Mouse (Mus musculus) heart, embryonic 13.5 days (tissue): Measurements from ENCODE around the gene Ctdnep1. TPM values are rescaled to one million over a fixed set of nuclear protein-coding genes. Genes with fewer than 3 reads are reported as not detected.

ENCODE experiments used
- ATAC-seq: fragments of 200-750 bp; cut with Nextera tagmentation; 2 replicates; pipeline ENCODE4 v1.8.0; 2017; ENCODE audit warnings: moderate TSS enrichment; ENCODE audit not compliant: insufficient number of reproducible peaks, low FRiP score, low TSS enrichment; ENCODE audit errors: extremely low read depth
- H3K27ac ChIP-seq: fragments of 300-500 bp; sonication (generic); replicated peaks from 2 replicates; pipeline ENCODE4 v1.5.1; 2015; ENCODE audit warnings: moderate library complexity, mild to moderate bottlenecking, inconsistent platforms
- H3K27me3 ChIP-seq: fragments of 300-500 bp; sonication (generic); replicated peaks from 2 replicates; pipeline ENCODE4 v1.6.1; 2015; ENCODE audit warnings: mild to moderate bottlenecking, inconsistent platforms
- H3K36me3 ChIP-seq: fragments of 300-500 bp; sonication (generic); 2 replicates; pipeline ENCODE4 v1.6.1; 2015; ENCODE audit warnings: mild to moderate bottlenecking, inconsistent platforms
- H3K4me1 ChIP-seq: fragments of 300-500 bp; sonication (generic); 2 replicates; pipeline ENCODE4 v1.6.1; 2015; ENCODE audit warnings: inconsistent platforms
- H3K4me2 ChIP-seq: fragments of 300-500 bp; sonication (generic); 2 replicates; pipeline ENCODE4 v1.6.1; 2015; ENCODE audit warnings: inconsistent platforms, mild to moderate bottlenecking, moderate library complexity
- H3K4me3 ChIP-seq: fragments of 300-500 bp; sonication (generic); 2 replicates; pipeline ENCODE4 v1.5.1; 2015; ENCODE audit warnings: moderate library complexity, mild to moderate bottlenecking, inconsistent platforms
- H3K9ac ChIP-seq: fragments of 300-500 bp; sonication (generic); 2 replicates; pipeline ENCODE4 v1.6.1; 2015; ENCODE audit warnings: inconsistent platforms, mild to moderate bottlenecking, moderate library complexity
- H3K9me3 ChIP-seq: fragments of 300-500 bp; sonication (generic); 2 replicates; pipeline ENCODE4 v1.6.1; 2016; ENCODE audit warnings: inconsistent platforms
- WGBS: fragments of 180-500 bp; shearing (Covaris S2); methylation state at CpG from one replicate; pipeline ENCODE4 v1.1.7; 2015; ENCODE audit warnings: mixed read lengths; 5-methylcytosine and 5-hydroxymethylcytosine counted together
- polyA plus RNA-seq: library from polyadenylated mRNA; unstranded; fragments of >200 nt; fragmentation: Nextera tagmentation; extraction: Ambion mirVana; gene quantifications from 2 replicates; pipeline ENCODE4 v1.2.1, GENCODE M21; 2015

The Ctdnep1 gene
- polyA plus RNA-seq, 1 experiment from 2014 or later = 21.0 TPM

DNA sequence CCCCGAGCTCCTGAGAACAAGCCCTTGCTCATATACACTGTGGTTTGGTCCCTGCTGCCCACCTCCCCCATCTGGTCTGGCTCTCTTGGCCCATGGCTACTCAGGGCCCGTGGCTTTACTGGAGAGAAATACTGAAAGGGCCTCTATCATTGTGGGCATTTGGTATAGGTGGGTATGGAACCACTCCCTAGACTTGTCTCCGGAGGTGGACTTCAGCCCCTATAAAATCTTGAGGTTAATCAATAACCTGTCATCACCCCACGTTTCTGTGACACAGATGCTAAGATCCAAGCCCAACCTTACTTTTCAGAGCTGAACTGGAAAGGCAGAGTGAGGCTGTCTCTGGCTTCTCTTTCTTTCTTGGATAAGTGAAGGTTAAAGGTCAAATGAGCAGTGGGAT lies 12.2 kb upstream of the Ctdnep1 start:
- Histone ChIP-seq H3K4me2 (no peak overlapping the region), H3K27me3 (peaks cover 45% of the 10 kb centered on the region), H3K9me3 (no peaks in the 10 kb centered on the region), H3K9ac (no peak overlapping the region), H3K27ac (no peak overlapping the region), H3K4me1 (peaks cover 20% of the 10 kb centered on the region), H3K4me3 (no peak overlapping the region), H3K36me3 (peaks cover 58% of the 10 kb centered on the region)
- no peak for ATAC-seq
- WGBS = 78% methylated on average over 4 of the region's 4 CpGs

DNA sequence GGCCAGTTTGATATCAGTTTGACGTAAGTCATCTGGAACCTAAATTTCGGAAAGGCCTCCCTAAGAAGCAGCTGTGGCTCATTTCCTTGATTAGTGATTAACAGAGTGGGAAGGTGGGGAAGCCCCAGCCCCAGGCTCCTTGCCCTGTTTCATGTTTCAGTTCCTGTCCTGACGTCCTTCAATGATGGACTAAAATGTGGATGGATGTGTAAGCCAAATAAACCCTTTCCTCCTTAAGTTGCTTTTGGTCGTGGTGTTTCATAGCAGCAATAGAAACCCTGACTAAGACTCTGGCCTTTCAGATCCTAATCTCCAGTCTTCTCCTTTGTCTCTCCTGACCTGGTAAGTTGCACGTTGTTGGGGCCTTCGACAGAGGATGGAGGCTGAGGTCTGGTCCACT lies 10.7 kb upstream of the Ctdnep1 start:
- WGBS = 85% methylated on average over 6 of the region's 6 CpGs
- H3K9ac ChIP-seq = no peak overlapping the region
- H3K27me3 ChIP-seq = peaks cover 31% of the 10 kb centered on the region
- H3K4me2 ChIP-seq = no peak overlapping the region
- H3K9me3 ChIP-seq = no peaks in the 10 kb centered on the region
- peaks cover 17% of the 10 kb centered on the region for H3K4me1 ChIP-seq
- ATAC-seq = no peak
- H3K4me3 ChIP-seq = no peak overlapping the region
- H3K27ac ChIP-seq = no peak overlapping the region
- peaks cover 73% of the 10 kb centered on the region for H3K36me3 ChIP-seq

DNA sequence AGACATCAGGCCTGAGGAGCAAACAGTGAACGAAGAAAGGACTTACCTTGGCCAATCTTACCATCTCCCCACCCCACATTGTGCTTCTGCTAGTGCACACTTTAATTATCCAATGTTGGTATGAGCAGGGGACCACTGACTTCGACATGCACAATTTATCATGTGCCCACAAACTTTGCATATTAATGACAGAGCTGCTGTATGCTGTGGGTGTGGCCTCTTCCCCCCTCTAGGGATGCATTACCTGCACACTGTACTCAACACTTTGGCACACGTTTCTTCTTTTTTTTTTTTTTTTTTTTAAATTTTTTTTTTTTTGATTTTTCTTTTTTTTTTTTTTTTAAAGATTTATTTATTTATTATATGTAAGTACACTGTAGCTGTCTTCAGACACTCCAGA lies 10.2 kb upstream of the Ctdnep1 start:
- peaks cover 78% of the 10 kb centered on the region for H3K36me3 ChIP-seq
- no peak overlapping the region for H3K4me3 ChIP-seq
- H3K27ac ChIP-seq = no peak overlapping the region
- H3K4me1 ChIP-seq = peaks cover 13% of the 10 kb centered on the region
- no peaks in the 10 kb centered on the region for H3K9me3 ChIP-seq
- no peak overlapping the region for H3K9ac ChIP-seq
- WGBS = 85% methylated on average over 3 of the region's 3 CpGs
- no peak for ATAC-seq
- no peak overlapping the region for H3K4me2 ChIP-seq
- H3K27me3 ChIP-seq = peaks cover 25% of the 10 kb centered on the region

DNA sequence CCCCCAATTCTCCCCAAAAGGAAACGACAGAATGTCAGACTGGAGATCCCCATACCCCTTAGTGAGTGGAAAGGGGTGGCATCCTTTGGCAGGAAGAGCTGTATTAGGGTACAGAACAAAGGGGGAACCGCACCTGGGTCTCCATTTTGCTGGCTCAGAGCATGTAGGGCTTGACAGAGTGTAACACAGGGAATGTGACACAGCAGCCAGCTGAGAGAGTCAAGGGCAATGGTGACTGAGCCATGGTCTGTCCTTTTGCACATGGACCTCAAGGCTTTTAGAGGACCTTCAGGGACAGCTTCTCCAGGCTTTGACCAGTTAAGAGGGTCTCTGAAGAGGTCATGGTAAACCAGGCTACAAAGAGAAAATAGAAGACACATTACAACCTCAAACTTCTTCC lies 6.0 kb upstream of the Ctdnep1 start:
- Histone ChIP-seq H3K9me3 (no peaks in the 10 kb centered on the region), H3K27ac (no peak overlapping the region), H3K36me3 (peaks cover 88% of the 10 kb centered on the region), H3K9ac (no peak overlapping the region), H3K27me3 (no peaks in the 10 kb centered on the region), H3K4me3 (no peak overlapping the region), H3K4me2 (no peak overlapping the region), H3K4me1 (peaks cover 10% of the 10 kb centered on the region)
- ATAC-seq = no peak
- WGBS = 93% methylated on average over 2 of the region's 2 CpGs

DNA sequence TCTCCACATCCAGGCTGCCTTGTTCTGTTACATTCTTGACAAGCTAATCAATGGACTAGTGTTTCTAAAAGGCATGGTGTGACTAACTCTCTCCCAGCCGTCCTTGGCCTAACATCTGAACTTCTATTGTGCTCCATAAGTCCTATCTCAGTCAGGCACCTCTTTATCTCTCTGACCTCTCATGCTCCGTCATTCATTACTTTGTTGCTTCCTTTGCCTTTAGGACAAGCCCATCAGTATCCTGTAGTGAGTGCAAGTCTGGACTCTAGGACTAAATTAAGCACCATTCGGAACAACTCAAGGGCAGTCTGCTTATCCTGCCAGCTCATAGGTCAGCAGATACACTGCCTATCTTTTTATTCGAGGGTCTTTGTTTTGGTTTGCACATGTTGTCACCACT lies 4.7 kb upstream of the Ctdnep1 start:
- Histone ChIP-seq H3K9ac (no peak overlapping the region), H3K27me3 (no peaks in the 10 kb centered on the region), H3K4me3 (no peak overlapping the region), H3K27ac (no peak overlapping the region), H3K36me3 (peaks cover 76% of the 10 kb centered on the region), H3K4me1 (peaks cover 10% of the 10 kb centered on the region), H3K4me2 (no peak overlapping the region), H3K9me3 (no peaks in the 10 kb centered on the region)
- 42% methylated on average over 4 of the region's 4 CpGs for WGBS
- ATAC-seq = no peak

DNA sequence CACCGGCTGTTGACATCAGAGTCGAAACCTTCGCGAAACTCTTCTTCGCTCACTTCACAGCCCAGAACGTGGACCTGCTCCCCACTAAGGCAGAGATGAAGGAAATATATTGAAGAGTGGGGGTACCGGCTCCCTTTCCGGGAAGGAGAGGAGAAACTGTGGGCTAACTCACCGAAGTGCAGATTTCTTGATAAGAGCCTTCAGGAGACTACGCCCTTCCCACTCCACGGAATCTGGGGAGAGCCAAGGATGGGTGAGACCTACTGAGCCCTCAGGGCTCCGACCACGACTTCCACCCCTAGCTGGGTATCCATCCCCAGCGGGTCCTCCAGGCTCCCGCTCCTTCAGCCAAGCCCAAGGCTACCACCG lies 1.1 kb upstream of the Ctdnep1 start:
- H3K27ac ChIP-seq = peak overlapping the region; percentile 99
- H3K27me3 ChIP-seq = no peaks in the 10 kb centered on the region
- peak overlapping the region; percentile 87 for H3K4me2 ChIP-seq
- H3K9ac ChIP-seq = peak overlapping the region; percentile 100
- ATAC-seq = no peak
- peaks cover 35% of the 10 kb centered on the region for H3K4me1 ChIP-seq
- peaks cover 54% of the 10 kb centered on the region for H3K36me3 ChIP-seq
- H3K4me3 ChIP-seq = peak overlapping the region; percentile 100
- WGBS = 3% methylated on average over 16 of the region's 16 CpGs
- no peaks in the 10 kb centered on the region for H3K9me3 ChIP-seq

DNA sequence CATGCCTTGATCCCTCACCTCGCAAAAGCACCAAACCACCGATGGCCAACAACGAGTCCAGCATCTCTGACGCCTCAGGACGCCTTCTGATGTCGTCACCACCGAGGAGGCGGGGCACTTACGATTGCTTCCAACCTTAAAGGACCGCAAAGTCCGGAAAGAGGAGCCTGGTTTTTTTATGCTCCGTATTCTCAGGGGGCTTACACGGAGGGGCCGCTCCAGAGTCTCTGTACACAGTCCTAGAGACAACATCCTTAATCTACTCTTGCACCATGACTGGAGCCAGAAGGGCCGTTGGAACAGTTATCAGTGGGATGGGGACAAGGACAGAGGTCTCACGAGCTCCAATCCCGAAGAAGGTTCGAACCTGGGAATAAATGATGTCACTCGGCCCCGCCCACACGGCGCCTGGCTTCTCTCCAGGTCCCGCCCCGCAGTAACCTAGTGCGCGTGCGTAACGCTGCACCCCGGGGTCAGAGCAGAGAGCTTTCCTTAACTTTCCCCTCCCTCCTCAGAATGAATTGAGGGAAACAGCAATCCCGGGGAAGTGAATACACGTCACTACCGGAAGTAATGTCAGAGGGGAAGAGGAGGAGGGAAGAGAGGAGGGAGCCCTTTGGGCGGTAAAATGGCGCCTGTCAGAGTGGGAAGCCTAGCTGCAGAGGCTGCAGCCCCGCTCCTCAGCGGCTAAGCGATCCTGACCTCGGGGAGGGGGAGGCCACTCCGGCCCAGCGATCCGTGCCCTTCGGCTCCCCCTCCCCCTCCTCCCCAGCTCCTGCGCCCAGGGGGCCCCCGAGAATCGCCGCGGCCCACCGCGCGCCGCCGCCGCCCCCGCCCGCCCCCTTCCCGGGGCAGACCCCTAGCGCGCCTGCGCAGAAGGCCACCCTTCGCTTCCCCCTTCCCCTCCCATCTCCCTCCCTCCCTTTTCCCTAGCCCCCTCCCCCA lies 488 bp upstream of the Ctdnep1 start:
- peak overlapping the region; percentile 100 for H3K9ac ChIP-seq
- H3K4me3 ChIP-seq = peak overlapping the region; percentile 100
- peak overlapping the region; percentile 99 for H3K27ac ChIP-seq
- no peaks in the 10 kb centered on the region for H3K9me3 ChIP-seq
- peaks cover 35% of the 10 kb centered on the region for H3K4me1 ChIP-seq
- ATAC-seq = peak; percentile 90
- peaks cover 54% of the 10 kb centered on the region for H3K36me3 ChIP-seq
- no peaks in the 10 kb centered on the region for H3K27me3 ChIP-seq
- H3K4me2 ChIP-seq = peak overlapping the region; percentile 87
- under 1% methylated on average over 43 of the region's 60 CpGs for WGBS

DNA sequence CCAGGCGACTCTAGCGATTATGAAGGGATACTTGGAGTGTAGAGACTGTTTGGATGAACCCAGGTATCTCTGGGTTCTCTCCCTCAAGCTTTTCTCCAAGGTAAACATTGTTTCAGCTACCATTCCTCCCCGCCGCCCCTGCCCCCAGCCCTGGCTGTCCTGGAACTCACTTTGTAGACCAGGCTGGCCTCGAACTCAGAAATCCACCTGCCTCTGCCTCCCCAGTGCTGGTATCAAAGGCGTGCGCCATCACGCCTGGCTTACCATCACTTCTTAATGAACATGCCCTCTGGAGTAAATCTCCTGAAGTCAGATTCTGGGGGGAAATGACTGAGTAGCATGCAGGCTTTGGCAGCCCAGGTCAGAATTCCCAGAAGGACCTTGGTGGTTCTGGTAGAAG lies 1.3 kb downstream of the Ctdnep1 start, which contains the start of gene Elp5:
Gene Elp5 (minus strand): TSS at position 293 of the 400 bp plus-strand sequence.
- peaks cover 54% of the 10 kb centered on the region for H3K36me3 ChIP-seq
- WGBS = 47% methylated on average over 8 of the region's 8 CpGs
- H3K4me1 ChIP-seq = peaks cover 35% of the 10 kb centered on the region
- peak within 1 kb of the TSS; percentile 87 for H3K4me2 ChIP-seq
- no peak for ATAC-seq
- H3K9me3 ChIP-seq = no peaks in the 10 kb centered on the region
- no peaks in the 10 kb centered on the region for H3K27me3 ChIP-seq
- peak within 1 kb of the TSS; percentile 99 for H3K27ac ChIP-seq
- H3K9ac ChIP-seq = peak within 1 kb of the TSS; percentile 100
- peak within 1 kb of the TSS; percentile 100 for H3K4me3 ChIP-seq

DNA sequence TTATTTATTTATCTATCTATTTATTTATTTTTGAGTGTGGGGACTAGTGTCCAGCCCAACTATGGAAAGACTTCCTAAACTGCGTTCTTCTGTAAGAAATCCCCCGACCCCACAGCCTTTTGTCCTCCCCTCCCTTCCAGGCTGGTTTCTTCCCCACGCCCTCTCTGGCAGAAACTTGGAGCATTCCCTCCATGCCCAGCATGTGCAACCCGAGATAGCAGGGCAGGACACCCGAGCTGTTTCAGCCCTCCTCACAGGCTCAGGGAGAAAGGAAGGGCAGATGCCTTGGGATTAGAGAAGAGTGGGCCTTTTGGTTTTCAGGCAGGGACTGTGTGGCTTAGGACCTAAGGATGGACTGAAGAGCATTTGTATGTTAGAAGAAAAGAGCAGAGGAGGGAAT lies 1.9 kb downstream of the Ctdnep1 start:
- Histone ChIP-seq H3K4me1 (peaks cover 35% of the 10 kb centered on the region), H3K9ac (peak overlapping the region; percentile 100), H3K4me2 (peak overlapping the region; percentile 87), H3K4me3 (peak overlapping the region; percentile 100), H3K9me3 (no peaks in the 10 kb centered on the region), H3K27ac (peak overlapping the region; percentile 99), H3K27me3 (no peaks in the 10 kb centered on the region), H3K36me3 (peaks cover 54% of the 10 kb centered on the region)
- 17% methylated on average over 5 of the region's 5 CpGs for whole genome bisulfite sequencing
- ATAC-seq = no peak

DNA sequence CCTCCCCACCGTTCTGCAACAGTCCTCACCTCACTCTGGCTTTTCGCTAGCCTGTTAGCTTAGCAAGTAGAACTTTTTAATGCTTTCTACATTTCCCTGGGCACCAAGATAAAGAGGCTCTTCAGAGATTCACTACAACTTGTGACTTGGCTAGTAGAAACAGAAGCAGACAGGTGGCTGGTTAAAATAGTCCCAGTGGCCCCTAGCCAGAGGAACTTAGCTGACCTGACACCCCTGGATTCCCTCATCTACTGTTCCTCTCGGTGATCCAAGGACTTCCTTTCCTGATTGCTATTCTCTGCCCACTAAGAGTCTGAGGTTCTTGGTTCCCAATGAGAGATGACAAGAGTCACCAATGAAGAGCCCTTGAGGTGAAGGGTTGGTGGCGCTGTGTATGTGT lies 2.4 kb downstream of the Ctdnep1 start:
- Histone ChIP-seq H3K4me2 (peak overlapping the region; percentile 87), H3K27ac (peak overlapping the region; percentile 99), H3K27me3 (no peaks in the 10 kb centered on the region), H3K4me3 (peak overlapping the region; percentile 100), H3K4me1 (peaks cover 35% of the 10 kb centered on the region), H3K9ac (peak overlapping the region; percentile 100), H3K36me3 (peaks cover 54% of the 10 kb centered on the region), H3K9me3 (no peaks in the 10 kb centered on the region)
- no peak for ATAC-seq
- WGBS = 75% methylated on average over 4 of the region's 4 CpGs

DNA sequence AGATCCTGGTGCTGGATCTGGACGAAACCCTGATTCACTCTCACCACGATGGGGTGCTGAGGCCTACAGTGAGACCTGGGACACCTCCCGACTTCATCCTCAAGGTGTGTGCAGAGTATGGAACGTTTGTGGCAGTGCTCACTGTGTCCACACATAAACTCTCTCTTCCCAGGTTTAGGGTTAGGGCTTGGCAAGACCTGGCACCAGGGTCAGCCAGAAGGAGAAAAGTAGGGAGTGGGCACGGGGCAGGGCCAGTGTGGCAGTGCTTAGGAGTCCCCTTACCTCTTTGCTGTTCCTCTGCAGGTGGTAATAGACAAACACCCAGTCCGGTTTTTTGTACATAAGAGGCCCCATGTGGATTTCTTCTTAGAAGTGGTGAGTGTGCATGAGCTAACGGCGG lies 3.5 kb downstream of the Ctdnep1 start:
- 85% methylated on average over 8 of the region's 8 CpGs for WGBS
- Histone ChIP-seq H3K4me3 (no peak overlapping the region), H3K36me3 (peaks cover 60% of the 10 kb centered on the region), H3K4me2 (no peak overlapping the region), H3K9ac (no peak overlapping the region), H3K4me1 (peaks cover 27% of the 10 kb centered on the region), H3K9me3 (no peaks in the 10 kb centered on the region), H3K27ac (no peak overlapping the region), H3K27me3 (no peaks in the 10 kb centered on the region)
- no peak for ATAC-seq

DNA sequence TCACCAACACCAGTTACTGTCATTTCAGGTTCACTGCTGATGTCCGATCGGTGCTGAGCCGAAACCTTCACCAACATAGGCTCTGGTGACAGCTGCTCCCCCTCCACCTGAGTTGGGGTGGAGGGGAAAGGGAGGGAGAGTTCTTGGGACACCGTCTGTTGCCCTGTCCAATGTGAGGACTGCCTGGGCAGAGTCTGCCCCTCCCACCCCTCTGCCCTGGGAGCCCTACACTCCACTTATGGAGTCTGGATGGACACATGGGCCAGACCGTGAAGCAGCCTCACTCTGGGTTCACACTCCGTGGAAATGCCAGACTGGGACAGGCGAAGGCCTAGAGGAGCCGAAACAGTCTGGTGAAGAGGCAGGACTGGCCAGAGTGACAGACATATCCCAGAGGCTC lies 9.0 kb downstream of the Ctdnep1 start:
- Histone ChIP-seq H3K9ac (peak overlapping the region; percentile 96; the same call in 1 of the 2 replicates), H3K36me3 (peaks cover 80% of the 10 kb centered on the region)
- ATAC-seq = no peak

More for the DNA sequence above, 9.0 kb downstream of the Ctdnep1 start:
- WGBS = 77% methylated on average over 8 of the region's 8 CpGs
- Histone ChIP-seq H3K9me3 (no peaks in the 10 kb centered on the region), H3K27me3 (no peaks in the 10 kb centered on the region), H3K4me2 (no peak overlapping the region; the same call in 1 of the 2 replicates), H3K4me3 (peak overlapping the region; percentile 82; the same call in 1 of the 2 replicates), H3K27ac (peak overlapping the region; percentile 98), H3K4me1 (peaks cover 27% of the 10 kb centered on the region)
